Mouse (Mus musculus): ENCODE measurements at regions not wholly inside any gene's neighbourhood (a gene's known extent, or its start where the extent isn't known, plus 50 kb on each side); places are given as distances from the start of the nearest gene placed in this dataset.
"Not testable (repeated sequence)": the region's sequence is repeated elsewhere in the genome, so short reads cannot be mapped to it uniquely, and the experiment has no call there.

DNA sequence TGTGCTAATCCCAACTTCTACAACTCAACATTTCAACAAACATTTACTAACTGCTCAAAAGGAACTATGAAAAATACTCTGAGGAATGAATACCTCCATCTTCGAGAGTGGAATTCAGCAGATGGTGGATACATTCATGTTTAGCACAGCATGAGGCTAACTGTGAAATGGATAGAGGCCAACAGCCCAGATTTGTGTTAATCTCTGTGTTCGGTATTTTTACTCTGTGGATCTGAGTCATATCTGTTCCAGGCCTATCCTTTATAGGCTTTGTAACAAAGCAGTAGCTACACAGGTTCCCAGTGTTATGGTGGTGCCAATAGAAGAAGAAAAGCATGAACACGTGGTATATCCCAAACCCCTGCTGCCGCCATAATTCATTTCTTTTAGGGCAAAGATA, 148.4 kb upstream of the Fbxl7 start:
- Histone ChIP-seq H3K4me1 (ENCODE audit: control insufficient read depth, insufficient read depth, low read length) (no peaks in the 10 kb centered on the region), H3K27ac (ENCODE audit: insufficient read depth, low read depth, low read length) (no peak overlapping the region), H3K4me3 (ENCODE audit: insufficient read depth, low read length) (no peak overlapping the region)
- TF ChIP-seq POLR2A (IDR thresholded peaks at IDR 0.05; ENCODE audit: borderline replicate concordance, low read depth, low read length): no peak
- TF ChIP-seq CTCF (IDR thresholded peaks at IDR 0.05; ENCODE audit: low read depth, low read length): no peak

DNA sequence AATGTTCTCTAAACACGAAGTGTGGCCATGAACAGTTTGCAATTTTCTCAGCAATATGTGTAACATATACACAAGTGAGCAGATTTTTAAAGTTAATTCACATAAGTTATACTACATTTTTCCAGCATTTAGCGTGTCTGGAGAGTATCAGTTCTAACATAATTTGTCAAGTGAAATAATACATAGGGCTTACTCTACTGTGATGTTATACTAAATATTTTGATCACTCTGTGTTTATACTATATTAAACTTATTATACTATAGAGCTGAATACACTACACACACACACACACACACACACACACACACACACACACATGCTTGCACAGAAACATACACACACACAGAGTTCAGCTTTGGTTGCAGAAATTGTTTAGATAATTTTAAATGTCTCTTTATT, 155.3 kb upstream of the Fbxl7 start:
- TF ChIP-seq CTCF (IDR thresholded peaks at IDR 0.05; ENCODE audit: low read depth, low read length): no peak
- TF ChIP-seq POLR2A (IDR thresholded peaks at IDR 0.05; ENCODE audit: borderline replicate concordance, low read depth, low read length): no peak
- Histone ChIP-seq H3K4me1 (ENCODE audit: control insufficient read depth, insufficient read depth, low read length) (no peaks in the 10 kb centered on the region), H3K27ac (ENCODE audit: insufficient read depth, low read depth, low read length) (no peak overlapping the region), H3K4me3 (ENCODE audit: insufficient read depth, low read length) (no peak overlapping the region)

GRCm38 (mm10) chr15:27063456-27063855, 168.1 kb upstream of the Fbxl7 start:
- Histone ChIP-seq H3K27ac (ENCODE audit: insufficient read depth, low read depth, low read length) (no peak overlapping the region), H3K4me3 (ENCODE audit: insufficient read depth, low read length) (no peak overlapping the region), H3K4me1 (ENCODE audit: control insufficient read depth, insufficient read depth, low read length) (no peaks in the 10 kb centered on the region)
- no peak for TF ChIP-seq POLR2A (IDR thresholded peaks at IDR 0.05; ENCODE audit: borderline replicate concordance, low read depth, low read length)
- no peak for TF ChIP-seq CTCF (IDR thresholded peaks at IDR 0.05; ENCODE audit: low read depth, low read length)

DNA sequence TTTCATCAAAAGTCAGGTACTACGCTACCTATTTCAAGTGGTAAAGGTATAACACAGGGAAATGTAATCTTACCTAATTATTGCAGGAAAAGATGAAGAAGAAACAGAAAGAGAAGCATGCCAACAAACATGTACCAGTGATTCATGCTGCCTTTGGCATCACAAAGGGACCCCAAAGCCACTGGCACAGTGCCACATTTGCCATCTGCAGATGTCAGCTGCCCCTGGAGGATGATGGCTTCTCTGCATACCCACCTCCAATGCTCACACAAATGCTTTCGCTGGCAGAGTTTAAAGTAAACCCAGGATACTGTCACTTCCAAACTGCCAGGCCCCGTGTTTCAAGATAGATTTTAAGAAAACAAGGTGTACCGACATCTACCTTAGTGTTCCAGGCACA, 168.6 kb upstream of the Fbxl7 start:
- Histone ChIP-seq H3K4me1 (ENCODE audit: control insufficient read depth, insufficient read depth, low read length) (no peaks in the 10 kb centered on the region), H3K27ac (ENCODE audit: insufficient read depth, low read depth, low read length) (no peak overlapping the region), H3K4me3 (ENCODE audit: insufficient read depth, low read length) (no peak overlapping the region)
- no peak for TF ChIP-seq POLR2A (IDR thresholded peaks at IDR 0.05; ENCODE audit: borderline replicate concordance, low read depth, low read length)
- TF ChIP-seq CTCF (IDR thresholded peaks at IDR 0.05; ENCODE audit: low read depth, low read length): no peak

DNA sequence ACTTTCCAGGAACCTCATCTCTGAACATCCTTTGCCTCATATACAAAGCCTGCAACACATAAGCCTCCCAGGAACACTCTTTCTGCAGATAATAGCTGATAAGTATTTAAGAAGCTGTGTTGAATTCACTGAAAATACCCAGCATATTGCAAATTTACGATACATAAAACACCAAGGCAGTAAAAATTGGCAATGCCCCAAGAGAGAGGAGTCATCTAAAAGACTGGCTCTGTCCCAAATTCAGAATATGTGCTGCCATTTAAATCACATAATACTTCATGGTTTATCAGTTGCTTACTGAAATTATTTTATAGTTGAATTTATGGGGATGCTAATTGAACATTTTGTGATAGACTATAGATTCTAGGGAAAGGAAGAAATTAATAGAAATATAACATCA, 172.3 kb upstream of the Fbxl7 start:
- no peak for TF ChIP-seq CTCF (IDR thresholded peaks at IDR 0.05; ENCODE audit: low read depth, low read length)
- TF ChIP-seq POLR2A (IDR thresholded peaks at IDR 0.05; ENCODE audit: borderline replicate concordance, low read depth, low read length): no peak
- H3K4me3 ChIP-seq (ENCODE audit: insufficient read depth, low read length): no peak overlapping the region
- H3K4me1 ChIP-seq (ENCODE audit: control insufficient read depth, insufficient read depth, low read length): no peaks in the 10 kb centered on the region

DNA sequence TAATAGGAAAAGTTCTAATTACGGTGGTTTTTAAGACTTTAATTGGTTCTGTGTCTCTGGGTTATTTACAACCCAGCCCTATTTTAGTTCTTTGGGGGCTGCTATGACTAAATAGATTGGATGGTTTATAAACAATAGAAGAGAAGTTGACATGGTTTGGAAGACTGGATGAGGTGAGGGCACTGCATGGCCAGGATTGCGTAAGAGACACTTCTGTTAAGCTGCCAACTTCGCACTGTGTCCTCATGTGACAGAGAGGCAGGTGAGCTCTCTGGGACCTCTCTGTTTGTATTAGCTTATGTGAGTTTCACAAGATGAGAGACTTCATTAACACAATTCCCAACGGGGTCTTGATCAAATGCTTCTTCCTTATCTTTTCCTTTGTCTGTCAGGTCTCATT, 182.5 kb upstream of the Fbxl7 start:
- TF ChIP-seq CTCF (IDR thresholded peaks at IDR 0.05; ENCODE audit: low read depth, low read length): no peak
- no peak for TF ChIP-seq POLR2A (IDR thresholded peaks at IDR 0.05; ENCODE audit: borderline replicate concordance, low read depth, low read length)
- Histone ChIP-seq H3K27ac (ENCODE audit: insufficient read depth, low read depth, low read length) (no peak overlapping the region), H3K4me3 (ENCODE audit: insufficient read depth, low read length) (no peak overlapping the region), H3K4me1 (ENCODE audit: control insufficient read depth, insufficient read depth, low read length) (no peaks in the 10 kb centered on the region)

More for the DNA sequence above, 172.3 kb upstream of the Fbxl7 start:
- H3K27ac ChIP-seq (ENCODE audit: insufficient read depth, low read depth, low read length): no peak overlapping the region

GRCm38 (mm10) chr15:27082826-27083225, 187.4 kb upstream of the Fbxl7 start:
- Histone ChIP-seq H3K27ac (ENCODE audit: insufficient read depth, low read depth, low read length) (no peak overlapping the region), H3K4me1 (ENCODE audit: control insufficient read depth, insufficient read depth, low read length) (no peaks in the 10 kb centered on the region), H3K4me3 (ENCODE audit: insufficient read depth, low read length) (no peak overlapping the region)
- TF ChIP-seq CTCF (IDR thresholded peaks at IDR 0.05; ENCODE audit: low read depth, low read length): no peak
- no peak for TF ChIP-seq POLR2A (IDR thresholded peaks at IDR 0.05; ENCODE audit: borderline replicate concordance, low read depth, low read length)

DNA sequence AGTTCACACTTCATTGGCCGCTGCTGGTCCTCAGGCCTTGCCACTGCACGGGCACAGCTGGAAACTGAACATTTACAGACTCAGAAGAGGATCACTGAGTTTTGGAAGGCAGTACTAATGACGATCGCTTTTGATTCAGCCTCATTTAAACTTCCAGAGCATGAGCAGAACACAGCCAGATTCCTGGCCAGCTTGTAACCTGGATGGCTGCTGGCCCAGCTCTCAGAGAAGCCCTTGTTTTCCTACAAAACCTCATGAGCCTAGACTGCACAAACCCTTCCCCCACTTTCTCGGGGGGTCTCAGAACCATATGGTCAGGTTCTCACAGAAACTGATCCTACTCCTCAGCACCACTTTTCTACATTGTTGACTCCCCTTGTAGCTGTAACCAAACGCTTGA, 188.2 kb upstream of the Fbxl7 start:
- no peak overlapping the region for H3K4me3 ChIP-seq (ENCODE audit: insufficient read depth, low read length)
- H3K27ac ChIP-seq (ENCODE audit: insufficient read depth, low read depth, low read length): no peak overlapping the region
- no peaks in the 10 kb centered on the region for H3K4me1 ChIP-seq (ENCODE audit: control insufficient read depth, insufficient read depth, low read length)
- TF ChIP-seq POLR2A (IDR thresholded peaks at IDR 0.05; ENCODE audit: borderline replicate concordance, low read depth, low read length) (no peak), CTCF (IDR thresholded peaks at IDR 0.05; ENCODE audit: low read depth, low read length) (no peak)

- no peak overlapping the region for H3K4me3 ChIP-seq (ENCODE audit: insufficient read depth, low read length)
- TF ChIP-seq POLR2A (IDR thresholded peaks at IDR 0.05; ENCODE audit: borderline replicate concordance, low read depth, low read length) (no peak), CTCF (IDR thresholded peaks at IDR 0.05; ENCODE audit: low read depth, low read length) (no peak)
- H3K27ac ChIP-seq (ENCODE audit: insufficient read depth, low read depth, low read length): no peak overlapping the region
- no peaks in the 10 kb centered on the region for H3K4me1 ChIP-seq (ENCODE audit: control insufficient read depth, insufficient read depth, low read length)
Observed at GRCm38 (mm10) chr15:27089155-27089554, 193.8 kb upstream of the Fbxl7 start.

DNA sequence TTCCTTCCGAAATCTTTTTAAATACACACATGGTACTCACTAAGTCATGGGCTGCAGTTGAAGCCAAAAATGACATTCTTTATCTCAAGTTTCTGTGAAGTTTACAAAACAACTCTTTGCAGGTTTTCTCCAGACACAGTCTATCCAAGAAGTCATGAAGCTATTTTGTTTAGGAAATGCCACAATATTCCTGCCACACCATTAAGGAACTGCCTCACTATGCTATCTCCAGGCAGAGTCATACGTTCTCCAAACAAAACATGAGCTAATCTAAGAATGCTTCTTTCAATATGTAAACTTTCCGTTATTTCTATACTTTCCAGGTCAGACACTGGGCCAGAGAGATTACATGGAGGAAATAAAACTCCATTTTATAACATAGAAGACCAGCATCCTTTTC, 198.7 kb upstream of the Fbxl7 start:
- Histone ChIP-seq H3K4me1 (ENCODE audit: control insufficient read depth, insufficient read depth, low read length) (no peaks in the 10 kb centered on the region), H3K27ac (ENCODE audit: insufficient read depth, low read depth, low read length) (no peak overlapping the region), H3K4me3 (ENCODE audit: insufficient read depth, low read length) (no peak overlapping the region)
- TF ChIP-seq POLR2A (IDR thresholded peaks at IDR 0.05; ENCODE audit: borderline replicate concordance, low read depth, low read length) (no peak), CTCF (IDR thresholded peaks at IDR 0.05; ENCODE audit: low read depth, low read length) (no peak)

GRCm38 (mm10) chr15:27095231-27095630, 199.9 kb upstream of the Fbxl7 start:
- Histone ChIP-seq H3K4me3 (ENCODE audit: insufficient read depth, low read length) (no peak overlapping the region), H3K4me1 (ENCODE audit: control insufficient read depth, insufficient read depth, low read length) (no peaks in the 10 kb centered on the region), H3K27ac (ENCODE audit: insufficient read depth, low read depth, low read length) (no peak overlapping the region)
- no peak for TF ChIP-seq CTCF (IDR thresholded peaks at IDR 0.05; ENCODE audit: low read depth, low read length)
- TF ChIP-seq POLR2A (IDR thresholded peaks at IDR 0.05; ENCODE audit: borderline replicate concordance, low read depth, low read length): no peak

- H3K27ac ChIP-seq (ENCODE audit: insufficient read depth, low read depth, low read length); H3K4me1 ChIP-seq (ENCODE audit: control insufficient read depth, insufficient read depth, low read length); H3K4me3 ChIP-seq (ENCODE audit: insufficient read depth, low read length): not testable (repeated sequence)
Observed at GRCm38 (mm10) chr15:27101610-27102009, 206.2 kb upstream of the Fbxl7 start.

Data from bone marrow macrophage, adult 2 months (primary cell).